Mouse (Mus musculus): ENCODE data around the gene Ogfr. TPM values are rescaled to one million over a fixed set of nuclear protein-coding genes. Genes with fewer than 3 reads are reported as not detected.

The Ogfr gene
- polyA plus RNA-seq, 1 experiment: 75.7 TPM

GRCm38 (mm10) chr2:180569028-180569643, 19.9 kb upstream of the Ogfr start:
- no peak for DNase-seq
- Histone ChIP-seq H3K36me3 (ENCODE audit: control insufficient read depth, insufficient read depth, low read length) (no peaks in the 10 kb centered on the region), H3K27ac (ENCODE audit: control insufficient read depth, insufficient read depth, low read length) (no peak overlapping the region), H3K4me3 (ENCODE audit: control insufficient read depth, insufficient read depth, low read length) (no peak overlapping the region), H3K27me3 (ENCODE audit: control insufficient read depth, insufficient read depth, low read length) (no peaks in the 10 kb centered on the region), H3K4me1 (replicated peaks; ENCODE audit: control insufficient read depth, insufficient read depth, low read length) (no peaks in the 10 kb centered on the region)
- WGBS: 30% methylated on average over 3 of the region's 3 CpGs
- TF ChIP-seq POLR2A (IDR thresholded peaks at IDR 0.05; ENCODE audit: control insufficient read depth, extremely low read depth, insufficient read depth, low read length, poor library complexity): no peak
- TF ChIP-seq CTCF (IDR thresholded peaks at IDR 0.05; ENCODE audit: borderline replicate concordance, control insufficient read depth, extremely low read depth, insufficient read depth, low read length, poor library complexity): no peak

- no peaks in the 10 kb centered on the region for H3K4me1 ChIP-seq (replicated peaks; ENCODE audit: control insufficient read depth, insufficient read depth, low read length)
- DNase-seq: no peak
- no peak overlapping the region for H3K4me3 ChIP-seq (ENCODE audit: control insufficient read depth, insufficient read depth, low read length)
- 69% methylated on average over 4 of the region's 4 CpGs for WGBS
- no peaks in the 10 kb centered on the region for H3K36me3 ChIP-seq (ENCODE audit: control insufficient read depth, insufficient read depth, low read length)
- TF ChIP-seq CTCF (IDR thresholded peaks at IDR 0.05; ENCODE audit: borderline replicate concordance, control insufficient read depth, extremely low read depth, insufficient read depth, low read length, poor library complexity): no peak
- no peak for TF ChIP-seq POLR2A (IDR thresholded peaks at IDR 0.05; ENCODE audit: control insufficient read depth, extremely low read depth, insufficient read depth, low read length, poor library complexity)
- no peaks in the 10 kb centered on the region for H3K27me3 ChIP-seq (ENCODE audit: control insufficient read depth, insufficient read depth, low read length)
- H3K27ac ChIP-seq (ENCODE audit: control insufficient read depth, insufficient read depth, low read length): no peak overlapping the region
Observed at GRCm38 (mm10) chr2:180576482-180576881, 12.6 kb upstream of the Ogfr start.

- H3K4me1 ChIP-seq (replicated peaks; ENCODE audit: control insufficient read depth, insufficient read depth, low read length): peaks cover 7% of the 10 kb centered on the region
- no peaks in the 10 kb centered on the region for H3K27me3 ChIP-seq (ENCODE audit: control insufficient read depth, insufficient read depth, low read length)
- peak; percentile 59 for DNase-seq
- H3K4me3 ChIP-seq (ENCODE audit: control insufficient read depth, insufficient read depth, low read length): no peak overlapping the region
- no peak for TF ChIP-seq POLR2A (IDR thresholded peaks at IDR 0.05; ENCODE audit: control insufficient read depth, extremely low read depth, insufficient read depth, low read length, poor library complexity)
- peak; percentile 87; the same call in 1 of the 2 replicates for TF ChIP-seq CTCF (IDR thresholded peaks at IDR 0.05; ENCODE audit: borderline replicate concordance, control insufficient read depth, extremely low read depth, insufficient read depth, low read length, poor library complexity)
- WGBS: 9% methylated on average over 3 of the region's 3 CpGs
- H3K27ac ChIP-seq (ENCODE audit: control insufficient read depth, insufficient read depth, low read length): no peak overlapping the region
- H3K36me3 ChIP-seq (ENCODE audit: control insufficient read depth, insufficient read depth, low read length): no peaks in the 10 kb centered on the region
Observed at GRCm38 (mm10) chr2:180578686-180579085, 10.4 kb upstream of the Ogfr start.

GRCm38 (mm10) chr2:180581002-180581401, 8.0 kb upstream of the Ogfr start, which contains the start of gene Mrgbp:
Mrgbp (plus strand) TSS chr2:180581304.
- H3K4me1 ChIP-seq (replicated peaks; ENCODE audit: control insufficient read depth, insufficient read depth, low read length): peaks cover 7% of the 10 kb centered on the region
- TF ChIP-seq CTCF (IDR thresholded peaks at IDR 0.05; ENCODE audit: borderline replicate concordance, control insufficient read depth, extremely low read depth, insufficient read depth, low read length, poor library complexity): no peak
- TF ChIP-seq POLR2A (IDR thresholded peaks at IDR 0.05; ENCODE audit: control insufficient read depth, extremely low read depth, insufficient read depth, low read length, poor library complexity): no peak
- H3K27ac ChIP-seq (ENCODE audit: control insufficient read depth, insufficient read depth, low read length): no peak within 1 kb of the TSS
- H3K36me3 ChIP-seq (ENCODE audit: control insufficient read depth, insufficient read depth, low read length): no peaks in the 10 kb centered on the region
- no peak within 1 kb of the TSS for H3K4me3 ChIP-seq (ENCODE audit: control insufficient read depth, insufficient read depth, low read length)
- 95% methylated on average over 3 of the region's 3 CpGs for WGBS
- no peaks in the 10 kb centered on the region for H3K27me3 ChIP-seq (ENCODE audit: control insufficient read depth, insufficient read depth, low read length)
- no peak for DNase-seq

- TF ChIP-seq POLR2A (IDR thresholded peaks at IDR 0.05; ENCODE audit: control insufficient read depth, extremely low read depth, insufficient read depth, low read length, poor library complexity) (peak; percentile 82), CTCF (IDR thresholded peaks at IDR 0.05; ENCODE audit: borderline replicate concordance, control insufficient read depth, extremely low read depth, insufficient read depth, low read length, poor library complexity) (peak; percentile 96)
- DNase-seq: peak; percentile 97
- no peak overlapping the region for H3K27ac ChIP-seq (ENCODE audit: control insufficient read depth, insufficient read depth, low read length)
- under 1% methylated on average over 57 of the region's 57 CpGs for WGBS
- no peaks in the 10 kb centered on the region for H3K27me3 ChIP-seq (ENCODE audit: control insufficient read depth, insufficient read depth, low read length)
- no peaks in the 10 kb centered on the region for H3K36me3 ChIP-seq (ENCODE audit: control insufficient read depth, insufficient read depth, low read length)
- H3K4me3 ChIP-seq (ENCODE audit: control insufficient read depth, insufficient read depth, low read length): peak overlapping the region; percentile 76
- peaks cover 7% of the 10 kb centered on the region for H3K4me1 ChIP-seq (replicated peaks; ENCODE audit: control insufficient read depth, insufficient read depth, low read length)
Observed at GRCm38 (mm10) chr2:180582481-180583153, 6.4 kb upstream of the Ogfr start.

GRCm38 (mm10) chr2:180583154-180583507, 5.9 kb upstream of the Ogfr start:
- no peak for TF ChIP-seq POLR2A (IDR thresholded peaks at IDR 0.05; ENCODE audit: control insufficient read depth, extremely low read depth, insufficient read depth, low read length, poor library complexity)
- TF ChIP-seq CTCF (IDR thresholded peaks at IDR 0.05; ENCODE audit: borderline replicate concordance, control insufficient read depth, extremely low read depth, insufficient read depth, low read length, poor library complexity): no peak
- DNase-seq: peak; percentile 33
- Histone ChIP-seq H3K27ac (ENCODE audit: control insufficient read depth, insufficient read depth, low read length) (0 out of 2 replicates have a peak overlapping the region, but pooled peaks have one; percentile 9), H3K4me1 (replicated peaks; ENCODE audit: control insufficient read depth, insufficient read depth, low read length) (peaks cover 7% of the 10 kb centered on the region), H3K27me3 (ENCODE audit: control insufficient read depth, insufficient read depth, low read length) (no peaks in the 10 kb centered on the region), H3K36me3 (ENCODE audit: control insufficient read depth, insufficient read depth, low read length) (no peaks in the 10 kb centered on the region), H3K4me3 (ENCODE audit: control insufficient read depth, insufficient read depth, low read length) (peak overlapping the region; percentile 76)
- 13% methylated on average over 7 of the region's 7 CpGs for WGBS

All from thymus, adult 2 months (tissue).